Mouse (Mus musculus) Muller cell, postnatal 12 days (primary cell): ENCODE measurements at regions not wholly inside any gene's neighbourhood (a gene's known extent, or its start where the extent isn't known, plus 50 kb on each side); places are given as distances from the start of the nearest gene placed in this dataset.

Experiments used
- DNase-seq: peaks from one replicate; pipeline ENCODE4 v3.0.0-alpha.2; 2015; ENCODE audit errors: inconsistent ontology term

DNA sequence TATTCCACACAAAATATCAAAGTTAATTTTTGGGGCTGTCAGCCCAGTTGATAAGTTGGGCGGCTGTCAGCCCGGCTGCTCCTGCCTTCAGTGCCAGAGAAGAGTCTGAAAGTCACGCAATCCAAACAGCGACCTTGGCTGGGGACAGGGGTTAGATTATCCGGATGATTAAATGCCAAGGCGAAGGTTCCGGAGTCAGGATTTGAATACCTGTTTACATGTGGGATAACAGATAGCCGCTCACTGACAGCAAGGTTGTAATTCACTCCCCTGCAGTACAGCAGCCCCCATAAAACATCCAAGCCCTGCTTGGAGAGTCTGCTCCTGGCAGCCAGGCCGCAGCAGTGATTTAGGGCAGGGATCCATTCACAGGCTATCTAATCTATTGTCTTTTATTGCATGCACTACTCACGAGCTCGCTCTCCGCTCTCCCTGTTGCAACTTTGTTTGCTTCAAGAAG, 388.3 kb downstream of the Gm45692 start:
- DNase-seq: no peak

GRCm38 (mm10) chr8:26509254-26509653, 389.9 kb downstream of the Gm45692 start:
- no peak for DNase-seq

- no peak for DNase-seq
Measured at GRCm38 (mm10) chr8:26513001-26513400, 393.7 kb downstream of the Gm45692 start.

- no peak for DNase-seq
Measured at GRCm38 (mm10) chr8:26524237-26524636, 404.9 kb downstream of the Gm45692 start.

GRCm38 (mm10) chr8:26526474-26527185, 407.3 kb downstream of the Gm45692 start:
- DNase-seq: no peak

DNA sequence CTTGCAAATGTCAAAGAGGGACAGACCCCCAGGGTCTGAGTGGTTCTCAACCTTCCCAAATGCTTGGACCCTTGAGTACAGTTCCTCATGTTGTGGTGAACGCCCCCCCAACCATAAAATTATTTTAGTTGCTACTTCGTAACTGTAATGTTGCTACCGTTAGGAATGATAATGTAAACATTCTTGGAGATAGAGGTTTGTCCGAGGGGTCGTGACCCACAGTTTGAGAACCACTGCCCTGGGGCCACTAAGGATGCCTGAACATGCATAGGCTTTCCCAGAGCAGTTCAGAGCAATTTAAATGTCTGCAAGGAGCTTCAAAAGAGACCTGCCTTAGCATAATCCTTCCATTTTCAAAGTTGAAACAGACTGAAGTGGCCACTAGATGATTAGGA, 407.8 kb downstream of the Gm45692 start:
- no peak for DNase-seq

- no peak for DNase-seq
Measured at GRCm38 (mm10) chr8:26529921-26530320, 410.6 kb downstream of the Gm45692 start.

DNA sequence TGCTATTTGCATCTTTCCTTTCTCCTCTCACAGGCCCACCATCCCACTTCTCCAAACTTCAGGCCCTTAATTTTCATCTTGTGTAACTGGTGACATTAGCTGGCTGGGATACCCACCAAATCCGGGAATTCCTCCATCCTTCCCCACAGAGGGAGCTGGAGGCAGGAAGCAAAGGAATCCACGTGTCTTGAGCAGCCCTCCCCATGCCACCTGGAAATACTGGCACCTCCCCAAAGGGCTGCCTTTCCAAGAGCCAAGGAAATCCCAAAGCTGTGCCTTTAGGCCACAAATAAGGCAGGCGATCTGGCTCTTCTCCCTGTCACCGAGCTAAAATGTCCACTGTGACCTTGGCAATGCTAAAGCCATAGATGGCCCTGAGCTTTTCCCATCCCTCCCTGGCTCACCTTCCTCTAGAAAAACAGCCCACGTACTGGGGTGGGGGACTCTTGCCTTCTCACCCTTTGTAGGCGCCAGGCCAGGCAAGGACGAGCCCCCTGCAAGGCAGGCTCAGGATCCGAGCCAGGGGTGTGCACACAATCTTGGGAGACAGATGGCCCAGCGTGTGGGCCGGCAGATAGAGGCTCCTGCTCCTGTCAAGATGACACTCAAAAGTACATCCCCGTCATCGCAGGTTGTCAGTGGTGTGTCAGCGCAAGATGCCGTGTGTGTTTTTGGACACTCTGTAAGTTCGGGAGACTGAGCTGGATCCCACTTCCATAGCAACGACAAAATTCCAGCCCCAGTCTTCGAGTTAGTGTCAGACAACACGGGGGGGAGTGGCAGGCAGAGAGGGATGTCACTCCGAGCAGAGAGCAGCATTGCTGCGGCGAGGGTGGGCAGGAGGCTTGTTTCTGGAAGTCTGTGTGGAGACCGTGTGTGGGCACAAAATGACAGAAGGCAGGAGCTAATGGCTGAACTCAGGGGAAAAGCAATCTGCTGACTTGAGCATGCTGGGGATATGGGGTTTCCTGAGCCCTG, 414.4 kb downstream of the Gm45692 start:
- no peak for DNase-seq

GRCm38 (mm10) chr8:26535816-26536215, 416.5 kb downstream of the Gm45692 start:
- no peak for DNase-seq

- DNase-seq: no peak
Measured at GRCm38 (mm10) chr8:26553691-26554090, 423.4 kb upstream of the Zfp703 start.

DNA sequence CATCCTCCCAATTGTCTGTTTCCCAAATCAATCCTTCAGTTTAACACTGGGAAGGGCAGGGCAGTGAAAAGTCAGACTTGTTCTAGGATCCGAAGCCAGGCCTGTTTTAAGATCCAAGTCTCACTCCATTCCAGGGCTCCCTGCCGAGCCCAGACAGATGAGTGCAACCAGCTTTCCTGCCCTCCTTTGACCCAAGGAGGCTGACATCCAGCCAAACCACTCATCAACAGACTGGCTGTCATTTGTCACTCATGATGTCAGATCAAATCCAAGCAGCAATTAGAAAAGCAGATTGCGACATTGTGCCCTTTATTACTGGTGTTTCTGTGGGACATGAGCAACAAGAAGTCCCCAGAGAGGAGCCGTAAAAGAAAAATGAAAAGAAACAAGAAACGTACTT, 417.9 kb upstream of the Zfp703 start:
- DNase-seq: no peak

- DNase-seq: no peak
Measured at GRCm38 (mm10) chr8:26563151-26563550, 414.0 kb upstream of the Zfp703 start.

DNA sequence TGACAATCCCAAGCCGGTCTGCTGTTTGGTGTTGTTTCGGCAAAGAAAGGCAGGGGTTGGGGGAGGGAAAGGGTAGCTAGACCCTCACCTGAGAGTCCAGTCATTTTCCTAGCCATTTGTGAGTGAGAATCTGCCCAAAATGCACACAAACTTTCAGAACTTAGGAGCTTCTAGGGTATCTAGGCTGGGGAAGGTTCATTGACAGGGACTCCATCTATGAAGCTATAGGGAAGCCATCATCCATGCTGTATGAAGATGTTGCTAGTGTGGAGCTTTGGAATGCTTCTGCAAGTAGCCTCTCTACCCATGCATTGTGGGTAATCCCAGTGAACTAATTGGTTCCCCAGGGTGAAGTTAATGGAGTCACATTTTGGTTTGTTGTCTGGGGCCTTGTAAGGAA, 412.9 kb upstream of the Zfp703 start:
- no peak for DNase-seq

GRCm38 (mm10) chr8:26568423-26569060, 408.6 kb upstream of the Zfp703 start:
- no peak for DNase-seq

DNA sequence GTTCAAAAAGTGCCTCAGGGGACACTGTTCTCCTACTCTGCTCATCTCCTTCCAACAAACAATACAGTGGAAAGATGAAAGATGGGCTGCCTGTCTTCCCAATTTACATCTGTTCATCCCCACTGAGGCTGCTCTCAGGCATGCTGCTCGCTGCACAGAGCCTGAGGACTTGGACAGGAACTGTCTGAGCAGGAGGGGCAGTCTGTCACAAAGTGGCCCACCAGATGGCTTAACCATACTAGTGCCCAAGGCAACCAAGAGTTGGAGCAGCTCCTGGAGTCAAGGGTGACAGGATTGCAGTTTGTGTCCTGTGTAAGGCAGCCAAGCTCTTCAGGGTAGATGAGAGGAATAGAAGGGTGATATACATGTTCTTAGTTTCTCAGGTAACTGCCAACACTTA, 388.3 kb upstream of the Zfp703 start:
- DNase-seq: no peak

- DNase-seq: no peak
Measured at GRCm38 (mm10) chr8:26590591-26591212, 386.4 kb upstream of the Zfp703 start.

GRCm38 (mm10) chr8:26591266-26591665, 385.9 kb upstream of the Zfp703 start:
- DNase-seq: no peak

- no peak for DNase-seq
Measured at GRCm38 (mm10) chr8:26593536-26594368, 383.4 kb upstream of the Zfp703 start.

DNA sequence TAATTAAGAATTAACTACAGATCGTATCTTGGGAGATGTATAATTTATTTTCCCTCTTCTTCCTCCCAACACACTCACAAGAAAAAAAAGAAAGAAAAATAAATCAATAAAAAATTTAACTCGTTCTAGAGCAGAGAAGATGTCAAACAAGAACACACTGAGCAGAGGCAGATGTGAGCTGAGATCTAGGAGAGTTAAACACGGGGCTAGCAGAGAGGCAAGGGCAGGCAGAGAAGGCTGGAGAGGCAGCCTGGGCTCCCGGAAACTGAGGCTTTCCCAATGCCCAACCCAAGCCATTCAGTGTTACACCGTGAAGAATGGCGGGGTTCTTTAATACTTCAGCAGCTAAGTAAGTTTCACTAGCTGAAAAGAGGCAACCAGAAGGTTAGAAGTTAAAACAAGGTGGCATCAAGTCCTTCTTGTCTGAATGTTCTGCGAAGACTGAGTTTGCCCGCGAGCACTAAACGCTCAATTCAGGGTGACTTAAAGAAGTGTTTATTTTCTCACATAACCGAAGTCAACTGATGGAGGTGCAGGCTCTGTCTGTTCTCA, 382.7 kb upstream of the Zfp703 start:
- no peak for DNase-seq

- DNase-seq: no peak
Measured at GRCm38 (mm10) chr8:26595431-26596018, 381.6 kb upstream of the Zfp703 start.
